Mouse (Mus musculus): ENCODE results near the gene Pla2g16. TPM values are rescaled to one million over a fixed set of nuclear protein-coding genes. Genes with fewer than 3 reads are reported as not detected.
A peak's percentile ranks its signal among the peaks of the same experiment; 100 is the strongest.

Pla2g16 gene
- polyA plus RNA-seq, 1 experiment: 3.2 TPM

DNA sequence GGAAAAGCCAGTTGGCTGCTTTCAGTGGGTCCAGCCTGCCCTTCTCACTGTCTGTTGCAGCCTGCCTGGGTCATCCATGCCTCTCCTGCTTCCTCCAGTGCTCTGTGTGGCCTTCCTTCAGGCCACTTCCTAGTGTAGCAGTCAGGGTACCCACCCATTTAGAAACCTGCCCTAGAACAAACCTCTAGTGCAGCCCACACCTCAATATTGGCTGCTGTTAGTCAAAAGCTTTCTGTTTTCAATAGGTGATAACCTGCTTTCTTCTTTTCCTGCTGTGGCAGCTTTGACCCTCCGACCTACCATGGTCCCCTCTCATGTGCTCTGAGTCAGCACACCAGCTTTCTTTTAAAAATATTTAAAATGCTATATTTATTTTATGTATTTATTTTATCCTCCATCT is 7.2 kb downstream of the Pla2g16 start:
- no peak for DNase-seq (ENCODE audit: low read depth)
- TF ChIP-seq POLR2A (IDR thresholded peaks at IDR 0.05; ENCODE audit: borderline replicate concordance, extremely low read depth, insufficient read depth, insufficient read length, poor library complexity, severe bottlenecking) (no peak), CTCF (IDR thresholded peaks at IDR 0.05; ENCODE audit: borderline replicate concordance, extremely low read depth, insufficient read depth, insufficient read length) (no peak)

GRCm38 (mm10) chr19:7566826-7567225 is 9.6 kb downstream of the Pla2g16 start:
- DNase-seq (ENCODE audit: low read depth): peak; percentile 23
- TF ChIP-seq POLR2A (IDR thresholded peaks at IDR 0.05; ENCODE audit: borderline replicate concordance, extremely low read depth, insufficient read depth, insufficient read length, poor library complexity, severe bottlenecking): no peak
- no peak for TF ChIP-seq CTCF (IDR thresholded peaks at IDR 0.05; ENCODE audit: borderline replicate concordance, extremely low read depth, insufficient read depth, insufficient read length)

GRCm38 (mm10) chr19:7568364-7568763 is 11.1 kb downstream of the Pla2g16 start:
- no peak for TF ChIP-seq CTCF (IDR thresholded peaks at IDR 0.05; ENCODE audit: borderline replicate concordance, extremely low read depth, insufficient read depth, insufficient read length)
- no peak for TF ChIP-seq POLR2A (IDR thresholded peaks at IDR 0.05; ENCODE audit: borderline replicate concordance, extremely low read depth, insufficient read depth, insufficient read length, poor library complexity, severe bottlenecking)

GRCm38 (mm10) chr19:7569650-7570049 is 12.4 kb downstream of the Pla2g16 start:
- no peak for DNase-seq (ENCODE audit: low read depth)
- no peak for TF ChIP-seq CTCF (IDR thresholded peaks at IDR 0.05; ENCODE audit: borderline replicate concordance, extremely low read depth, insufficient read depth, insufficient read length)
- TF ChIP-seq POLR2A (IDR thresholded peaks at IDR 0.05; ENCODE audit: borderline replicate concordance, extremely low read depth, insufficient read depth, insufficient read length, poor library complexity, severe bottlenecking): no peak

More at GRCm38 (mm10) chr19:7568364-7568763, 11.1 kb downstream of the Pla2g16 start:
- DNase-seq (ENCODE audit: low read depth): no peak

- TF ChIP-seq CTCF (IDR thresholded peaks at IDR 0.05; ENCODE audit: borderline replicate concordance, extremely low read depth, insufficient read depth, insufficient read length) (no peak), POLR2A (IDR thresholded peaks at IDR 0.05; ENCODE audit: borderline replicate concordance, extremely low read depth, insufficient read depth, insufficient read length, poor library complexity, severe bottlenecking) (no peak)
- DNase-seq (ENCODE audit: low read depth): no peak
Measured at GRCm38 (mm10) chr19:7576180-7576579, 18.9 kb downstream of the Pla2g16 start.

DNA sequence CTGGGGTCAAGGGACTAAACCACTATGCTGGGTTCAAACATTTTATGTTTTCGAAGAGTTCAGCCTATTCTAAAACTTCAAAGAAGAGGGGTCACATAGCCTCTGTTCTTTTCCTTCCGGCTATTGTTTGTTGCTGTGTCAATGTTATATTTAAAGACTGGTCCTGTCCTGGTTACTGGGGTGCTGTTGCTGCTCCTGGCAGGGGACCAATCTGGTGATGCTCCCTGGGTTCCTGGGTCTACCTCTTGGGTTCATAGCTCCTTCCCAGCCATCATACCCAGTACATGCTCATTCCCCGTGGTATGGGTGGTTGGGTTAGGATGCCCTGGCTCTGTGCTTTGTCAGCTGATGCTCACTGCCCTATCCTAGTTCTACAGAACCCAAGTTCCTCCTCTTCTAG is 20.5 kb downstream of the Pla2g16 start:
- no peak for TF ChIP-seq CTCF (IDR thresholded peaks at IDR 0.05; ENCODE audit: borderline replicate concordance, extremely low read depth, insufficient read depth, insufficient read length)
- no peak for TF ChIP-seq POLR2A (IDR thresholded peaks at IDR 0.05; ENCODE audit: borderline replicate concordance, extremely low read depth, insufficient read depth, insufficient read length, poor library complexity, severe bottlenecking)
- DNase-seq (ENCODE audit: low read depth): no peak

- TF ChIP-seq POLR2A (IDR thresholded peaks at IDR 0.05; ENCODE audit: borderline replicate concordance, extremely low read depth, insufficient read depth, insufficient read length, poor library complexity, severe bottlenecking): no peak
- TF ChIP-seq CTCF (IDR thresholded peaks at IDR 0.05; ENCODE audit: borderline replicate concordance, extremely low read depth, insufficient read depth, insufficient read length): no peak
- DNase-seq (ENCODE audit: low read depth): no peak
Measured at GRCm38 (mm10) chr19:7581042-7581441, 23.8 kb downstream of the Pla2g16 start.

- DNase-seq (ENCODE audit: low read depth): no peak
- TF ChIP-seq POLR2A (IDR thresholded peaks at IDR 0.05; ENCODE audit: borderline replicate concordance, extremely low read depth, insufficient read depth, insufficient read length, poor library complexity, severe bottlenecking) (no peak), CTCF (IDR thresholded peaks at IDR 0.05; ENCODE audit: borderline replicate concordance, extremely low read depth, insufficient read depth, insufficient read length) (no peak)
Measured at GRCm38 (mm10) chr19:7583101-7583500, 25.8 kb downstream of the Pla2g16 start.

DNA sequence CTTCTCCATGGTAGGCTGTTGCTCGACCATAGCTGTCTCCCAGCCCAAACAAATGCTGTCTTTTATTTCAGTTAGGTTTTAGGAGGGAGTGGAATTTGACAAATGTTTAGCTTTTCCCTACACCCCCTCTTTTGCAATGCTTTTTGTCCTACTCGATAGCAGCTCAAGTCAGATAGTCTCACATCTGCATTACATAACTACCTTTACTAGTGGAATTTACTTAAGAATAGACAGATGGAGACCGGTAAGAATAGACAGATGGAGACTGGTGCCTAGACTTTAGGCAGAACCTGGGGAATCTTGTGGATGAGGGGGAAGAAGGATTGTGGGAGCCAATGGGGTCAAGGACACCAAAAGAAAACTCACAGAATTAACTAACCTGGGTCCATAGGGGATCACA is 26.3 kb downstream of the Pla2g16 start:
- no peak for TF ChIP-seq POLR2A (IDR thresholded peaks at IDR 0.05; ENCODE audit: borderline replicate concordance, extremely low read depth, insufficient read depth, insufficient read length, poor library complexity, severe bottlenecking)
- no peak for TF ChIP-seq CTCF (IDR thresholded peaks at IDR 0.05; ENCODE audit: borderline replicate concordance, extremely low read depth, insufficient read depth, insufficient read length)
- no peak for DNase-seq (ENCODE audit: low read depth)

GRCm38 (mm10) chr19:7585279-7585678 is 28.0 kb downstream of the Pla2g16 start:
- TF ChIP-seq CTCF (IDR thresholded peaks at IDR 0.05; ENCODE audit: borderline replicate concordance, extremely low read depth, insufficient read depth, insufficient read length): no peak
- no peak for TF ChIP-seq POLR2A (IDR thresholded peaks at IDR 0.05; ENCODE audit: borderline replicate concordance, extremely low read depth, insufficient read depth, insufficient read length, poor library complexity, severe bottlenecking)
- DNase-seq (ENCODE audit: low read depth): no peak

DNA sequence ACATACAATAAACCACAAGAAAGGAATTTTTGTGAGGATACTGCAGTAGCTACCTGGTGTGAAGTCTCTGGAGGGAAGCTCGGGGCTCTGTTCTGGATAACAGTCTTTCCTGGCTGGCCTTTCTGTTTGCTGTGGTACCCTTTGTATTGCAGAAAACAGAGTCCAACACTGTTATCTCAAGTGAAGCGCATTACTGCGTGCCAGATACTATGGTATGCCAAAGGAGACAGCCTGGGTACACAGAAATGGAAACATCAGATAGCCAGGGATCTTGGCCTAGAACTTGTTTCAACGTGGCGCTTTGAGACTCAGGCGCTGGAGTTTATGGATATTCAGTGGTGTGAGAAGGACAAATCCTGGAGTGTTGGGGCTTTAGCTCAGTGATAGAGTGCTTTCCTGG is 28.5 kb downstream of the Pla2g16 start:
- TF ChIP-seq POLR2A (IDR thresholded peaks at IDR 0.05; ENCODE audit: borderline replicate concordance, extremely low read depth, insufficient read depth, insufficient read length, poor library complexity, severe bottlenecking): no peak
- no peak for DNase-seq (ENCODE audit: low read depth)

GRCm38 (mm10) chr19:7590795-7591194 is 33.5 kb downstream of the Pla2g16 start:
- no peak for DNase-seq (ENCODE audit: low read depth)
- TF ChIP-seq CTCF (IDR thresholded peaks at IDR 0.05; ENCODE audit: borderline replicate concordance, extremely low read depth, insufficient read depth, insufficient read length) (no peak), POLR2A (IDR thresholded peaks at IDR 0.05; ENCODE audit: borderline replicate concordance, extremely low read depth, insufficient read depth, insufficient read length, poor library complexity, severe bottlenecking) (no peak)

GRCm38 (mm10) chr19:7592018-7592417 is 34.8 kb downstream of the Pla2g16 start:
- TF ChIP-seq POLR2A (IDR thresholded peaks at IDR 0.05; ENCODE audit: borderline replicate concordance, extremely low read depth, insufficient read depth, insufficient read length, poor library complexity, severe bottlenecking) (no peak), CTCF (IDR thresholded peaks at IDR 0.05; ENCODE audit: borderline replicate concordance, extremely low read depth, insufficient read depth, insufficient read length) (no peak)
- DNase-seq (ENCODE audit: low read depth): no peak
